Mouse (Mus musculus) thymus, adult 2 months (tissue): ENCODE measurements around the gene Trmt1.

Experiments
- CTCF ChIP-seq: fragments of 200-500 bp; IDR thresholded peaks from 2 replicates; pipeline ENCODE4 v1.5.1; 2012; ENCODE audit warnings: mild to moderate bottlenecking, control low read depth, low read length, moderate library complexity, borderline replicate concordance; ENCODE audit not compliant: control insufficient read depth, poor library complexity, insufficient read depth; ENCODE audit errors: extremely low read depth
- POLR2A ChIP-seq: fragments of 200-500 bp; IDR thresholded peaks from 2 replicates; pipeline ENCODE4 v1.6.1; 2012; ENCODE audit warnings: mild to moderate bottlenecking, low read length, control low read depth, moderate library complexity; ENCODE audit not compliant: control insufficient read depth, poor library complexity, insufficient read depth; ENCODE audit errors: extremely low read depth

DNA sequence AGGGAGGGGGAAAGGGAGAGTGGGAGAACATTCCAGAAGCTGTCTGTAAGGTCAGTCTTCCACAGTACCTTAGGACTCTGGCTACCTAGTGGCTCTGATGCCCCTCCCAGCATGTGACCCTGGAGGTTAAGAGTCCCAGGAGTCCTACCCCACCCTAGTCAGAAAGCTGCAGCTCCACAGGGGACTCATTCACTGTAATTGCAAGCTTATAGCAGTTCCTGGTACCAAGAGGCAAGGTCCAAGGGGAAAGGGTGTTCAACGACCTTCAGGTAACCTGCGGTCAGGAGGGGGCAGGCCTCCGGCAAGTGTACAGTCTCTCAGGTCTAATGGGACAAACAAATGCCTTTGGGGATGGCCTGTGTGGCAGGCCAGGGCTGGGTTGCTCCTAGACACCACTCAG lies 35.9 kb upstream of the Trmt1 start:
- TF ChIP-seq CTCF (no peak), POLR2A (no peak)
